Mouse (Mus musculus): ENCODE results near the gene Cpne7. TPM values are rescaled to one million over a fixed set of nuclear protein-coding genes. Genes with fewer than 3 reads are reported as not detected.

The Cpne7 gene
- polyA plus RNA-seq, 1 experiment from 2014 or later = not detected

Other genes with a start within 250 kb of the Cpne7 start
- gene Ankrd11, start 75.1 kb upstream of the Cpne7 start, polyA plus RNA-seq (2018) = 32.7 to 46.6 TPM (median 36.7 TPM) in 3 replicates
- 28.2 to 39.2 TPM (median 32.3 TPM) in 3 replicates for gene Spg7, start 54.4 kb upstream of the Cpne7 start, polyA plus RNA-seq (2018)
- gene Rpl13, start 15.0 kb upstream of the Cpne7 start, polyA plus RNA-seq (2018) = 513 to 1,298 TPM (median 1,102 TPM) in 3 replicates
- not detected in 3 replicates for gene Sult5a1, start 40.9 kb downstream of the Cpne7 start, polyA plus RNA-seq (2018)
- not detected in 3 replicates for gene Dpep1, start 68.9 kb downstream of the Cpne7 start, polyA plus RNA-seq (2018)
- 35.0 to 103 TPM (median 101 TPM) in 3 replicates for gene Chmp1a, start 95.4 kb downstream of the Cpne7 start, polyA plus RNA-seq (2018)
- gene Spata33, start 95.5 kb downstream of the Cpne7 start, polyA plus RNA-seq (2018) = 0.27 to 1.4 TPM (median 0.40 TPM) in 3 replicates
- 13.9 to 19.0 TPM (median 17.2 TPM) in 3 replicates for gene Cdk10, start 107.5 kb downstream of the Cpne7 start, polyA plus RNA-seq (2018)
- 2.4 to 3.9 TPM (median 2.8 TPM) in 3 replicates for gene Spata2l, start 118.9 kb downstream of the Cpne7 start, polyA plus RNA-seq (2018)
- 9.8 to 12.0 TPM (median 11.1 TPM) in 3 replicates for gene Zfp276, start 136.8 kb downstream of the Cpne7 start, polyA plus RNA-seq (2018)
- 10.8 to 15.8 TPM (median 14.7 TPM) in 3 replicates for gene Vps9d1, start 137.0 kb downstream of the Cpne7 start, polyA plus RNA-seq (2018)
- 1.4 to 7.1 TPM (median 4.2 TPM) in 3 replicates for gene Fanca, start 201.2 kb downstream of the Cpne7 start, polyA plus RNA-seq (2018)
- not detected in 3 replicates for gene Spire2, start 215.3 kb downstream of the Cpne7 start, polyA plus RNA-seq (2018)

Measured in macrophage (primary cell).